Mouse (Mus musculus): ENCODE results near the gene Gm20379.
A peak's percentile ranks its signal among the peaks of the same experiment; 100 is the strongest.

The Gm20379 gene

DNA sequence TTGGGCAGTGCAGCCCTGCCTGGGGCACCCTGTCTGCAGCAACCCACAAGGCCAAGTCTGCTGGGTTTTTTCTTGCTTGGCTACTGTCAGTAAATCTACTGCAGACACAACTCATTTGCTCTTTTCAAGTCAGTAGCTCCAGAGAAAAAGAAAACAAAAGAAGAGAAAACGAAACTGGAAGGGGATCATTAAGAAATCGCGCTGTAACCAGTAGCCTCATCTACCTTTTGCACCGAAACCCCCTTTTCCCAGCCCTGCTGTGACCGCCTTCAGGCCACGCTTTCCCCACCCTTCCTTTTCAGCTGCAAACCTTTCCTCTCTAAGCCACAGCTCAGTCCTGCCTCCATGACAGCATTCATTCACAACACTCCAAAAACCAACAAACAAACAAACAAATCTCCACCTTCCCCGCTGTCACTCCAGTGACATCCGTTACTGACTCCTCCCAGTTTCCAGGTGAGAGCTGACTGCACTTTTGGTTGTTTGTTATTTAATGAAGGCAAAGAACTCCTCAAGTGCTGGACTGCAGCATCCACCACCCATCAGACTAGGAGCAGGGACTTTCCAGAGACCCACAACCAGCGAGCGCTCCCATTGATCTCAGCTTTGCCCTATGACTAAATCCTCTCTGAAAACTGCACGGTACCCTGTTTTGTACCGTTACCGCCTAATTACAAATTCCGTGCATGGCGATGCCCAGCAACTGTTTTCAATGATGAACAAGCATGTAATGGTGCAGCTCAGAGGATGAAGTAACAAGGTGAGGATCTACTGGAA is 26.5 kb downstream of the Gm20379 start:
- no peak for DNase-seq (ENCODE audit: low read depth, low spot score)

GRCm38 (mm10) chr13:92336857-92337256 is 31.1 kb downstream of the Gm20379 start:
- no peak for DNase-seq (ENCODE audit: low read depth, low spot score)

DNA sequence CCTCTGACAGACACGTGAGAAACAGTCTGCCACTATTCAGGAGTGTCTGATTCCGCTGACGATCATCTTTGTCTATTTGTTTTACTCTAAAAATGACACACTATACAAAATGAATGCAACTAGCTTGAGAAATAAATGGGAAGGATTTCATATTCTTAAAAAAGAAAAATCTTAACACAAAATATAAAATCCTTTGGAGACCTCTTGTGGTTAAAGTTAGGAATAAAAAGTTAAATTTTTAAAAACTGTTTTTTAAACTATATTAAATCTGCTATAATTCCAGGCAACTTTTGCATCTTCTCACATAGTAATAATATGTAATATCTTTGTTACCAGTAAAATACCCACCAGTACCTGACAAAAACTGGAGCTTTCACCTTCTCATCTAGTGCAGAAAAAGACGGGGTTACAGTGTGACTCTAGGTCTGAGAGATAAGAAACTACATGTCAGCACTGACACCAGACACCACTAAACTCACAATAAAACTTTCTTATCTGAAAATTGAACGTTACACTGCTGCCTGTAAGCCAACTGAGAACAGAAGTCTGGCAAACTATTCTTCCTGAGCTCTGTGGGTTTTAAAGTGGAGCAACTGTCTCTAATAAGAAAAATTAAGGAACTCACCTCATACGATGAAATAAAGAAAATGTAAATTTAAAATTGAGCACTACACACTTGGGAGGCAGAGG is 32.1 kb downstream of the Gm20379 start:
- DNase-seq (ENCODE audit: low read depth, low spot score): no peak

DNA sequence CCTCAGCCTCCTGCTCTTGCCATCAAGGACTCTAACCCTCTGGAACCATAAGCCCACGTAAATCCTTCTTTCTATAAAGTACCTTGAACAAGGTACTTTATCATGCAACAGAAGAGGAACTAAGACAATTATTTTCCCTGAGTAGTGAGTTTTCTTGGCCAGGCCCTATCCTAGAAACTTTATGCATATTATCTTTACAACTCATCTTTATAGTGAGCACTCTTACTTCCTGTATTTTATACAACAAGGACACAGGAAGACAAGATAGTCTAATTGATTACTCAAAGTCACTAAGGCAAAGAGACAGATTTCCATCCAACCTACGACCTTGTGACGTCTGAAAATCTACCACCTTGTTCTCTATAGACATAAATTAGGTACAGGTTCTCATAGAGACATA is 34.0 kb downstream of the Gm20379 start:
- DNase-seq (ENCODE audit: low read depth, low spot score): no peak

DNA sequence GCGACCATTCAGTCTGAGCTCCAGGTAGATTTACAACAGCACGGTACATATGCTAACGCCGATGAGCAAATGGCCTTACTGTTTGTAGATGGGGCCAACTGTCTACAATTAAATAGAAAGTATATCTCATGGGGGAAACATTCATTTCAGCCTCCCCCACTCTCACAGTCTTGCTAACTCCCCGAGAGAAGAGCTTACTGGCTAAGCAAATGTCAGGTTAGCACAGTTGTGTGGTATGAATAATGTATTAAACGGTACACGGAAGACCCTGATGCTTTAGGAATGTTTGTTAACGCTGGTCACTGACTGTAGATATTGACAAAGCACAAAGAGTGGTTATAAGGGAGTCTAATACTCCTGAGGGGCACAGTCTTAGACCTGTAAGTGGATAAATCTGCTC is 38.3 kb downstream of the Gm20379 start:
- DNase-seq (ENCODE audit: low read depth, low spot score): no peak

GRCm38 (mm10) chr13:92346338-92346737 is 40.6 kb downstream of the Gm20379 start:
- no peak for DNase-seq (ENCODE audit: low read depth, low spot score)

- DNase-seq (ENCODE audit: low read depth, low spot score): no peak
Observed at GRCm38 (mm10) chr13:92351100-92351499, 45.3 kb downstream of the Gm20379 start.

DNA sequence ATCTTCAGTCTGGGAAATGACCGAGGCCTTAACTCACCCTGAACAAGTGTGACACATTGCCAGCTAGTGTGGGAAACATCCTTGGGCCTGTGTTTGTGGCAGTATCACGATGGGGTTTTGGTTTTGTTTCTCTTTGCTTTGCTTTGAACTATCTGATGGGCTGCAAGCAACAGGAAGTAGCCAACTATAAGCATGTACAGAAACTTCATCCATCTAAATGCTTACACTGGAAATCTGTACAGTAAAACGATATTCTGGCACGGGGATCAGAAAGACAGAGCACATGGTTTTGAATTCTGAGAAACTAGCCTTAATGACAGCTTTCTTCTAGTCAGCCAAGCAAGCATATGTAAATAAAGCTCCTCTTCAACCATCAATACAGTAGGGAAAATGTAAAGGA is 48.2 kb downstream of the Gm20379 start:
- DNase-seq (ENCODE audit: low read depth, low spot score): no peak

- peak; percentile 100 for DNase-seq (ENCODE audit: low read depth, low spot score)
Observed at GRCm38 (mm10) chr13:92354456-92355271, 48.9 kb downstream of the Gm20379 start, which contains the start of the genes Dhfr and Msh3. Dhfr (plus strand) TSS chr13:92354726. Msh3 (minus strand) TSS chr13:92355003.

- no peak for DNase-seq (ENCODE audit: low read depth, low spot score)
Observed at GRCm38 (mm10) chr13:92355272-92355643, 49.5 kb downstream of the Gm20379 start.

DNA sequence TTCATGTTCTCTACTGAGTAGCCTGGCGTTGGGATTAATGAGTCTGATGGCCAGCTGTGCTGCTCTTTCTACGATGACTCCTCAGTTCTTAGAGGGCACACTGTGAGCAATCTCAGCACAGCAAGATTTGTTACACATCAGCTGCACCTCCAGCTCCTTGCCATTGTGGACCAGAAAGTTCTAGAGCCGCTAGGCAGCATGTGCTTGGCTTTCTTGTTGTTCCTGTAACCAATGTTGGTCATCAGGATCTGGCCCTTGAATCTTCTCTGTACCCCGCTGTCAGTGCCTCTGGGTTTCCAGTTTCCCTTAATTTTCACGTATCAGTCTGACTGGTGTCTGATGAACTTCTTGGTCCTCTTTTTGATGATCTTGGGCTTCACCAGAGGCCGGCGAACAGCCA is 50.6 kb downstream of the Gm20379 start:
- no peak for DNase-seq (ENCODE audit: low read depth, low spot score)
